Mouse (Mus musculus): ENCODE measurements at regions not wholly inside any gene's neighbourhood (a gene's known extent, or its start where the extent isn't known, plus 50 kb on each side); places are given as distances from the start of the nearest gene placed in this dataset.
"Not testable (repeated sequence)": the region's sequence is repeated elsewhere in the genome, so short reads cannot be mapped to it uniquely, and the experiment has no call there.

GRCm38 (mm10) chr2:10658317-10658716 lies 288.0 kb downstream of the Sfmbt2 start:
- WGBS = 83% methylated on average over 4 of the region's 4 CpGs
- DNase-seq (ENCODE audit: low spot score) = no peak
- Histone ChIP-seq H3K9ac (ENCODE audit: low read depth, low read length) (no peak overlapping the region), H3K4me1 (replicated peaks; ENCODE audit: control insufficient read depth, insufficient read depth, low read length) (no peaks in the 10 kb centered on the region), H3K4me2 (no peak overlapping the region), H3K27me3 (replicated peaks; ENCODE audit: control insufficient read depth, insufficient read depth, low read length) (no peaks in the 10 kb centered on the region), H3K27ac (ENCODE audit: low read depth, low read length) (no peak overlapping the region), H3K36me3 (ENCODE audit: control insufficient read depth, insufficient read depth, low read length) (no peaks in the 10 kb centered on the region), H3K9me3 (ENCODE audit: control insufficient read depth, low read length) (no peaks in the 10 kb centered on the region), H3K4me3 (ENCODE audit: low read depth, low read length) (no peak overlapping the region)
- ATAC-seq (replicated peaks; ENCODE audit: low FRiP score) = no peak

- H3K9me3 ChIP-seq (ENCODE audit: control insufficient read depth, low read length); ATAC-seq (replicated peaks; ENCODE audit: low FRiP score); H3K9ac ChIP-seq (ENCODE audit: low read depth, low read length); H3K27me3 ChIP-seq (replicated peaks; ENCODE audit: control insufficient read depth, insufficient read depth, low read length); H3K4me3 ChIP-seq (ENCODE audit: low read depth, low read length); H3K27ac ChIP-seq (ENCODE audit: low read depth, low read length); H3K36me3 ChIP-seq (ENCODE audit: control insufficient read depth, insufficient read depth, low read length); DNase-seq (ENCODE audit: low spot score); H3K4me2 ChIP-seq; H3K4me1 ChIP-seq (replicated peaks; ENCODE audit: control insufficient read depth, insufficient read depth, low read length): not testable (repeated sequence)
- 70% methylated on average over 1 of the region's 1 CpGs for whole genome bisulfite sequencing
Observed at GRCm38 (mm10) chr2:10667915-10668314, 297.6 kb downstream of the Sfmbt2 start.

GRCm38 (mm10) chr2:10670423-10671298 lies 300.4 kb downstream of the Sfmbt2 start:
- Histone ChIP-seq H3K9me3 (ENCODE audit: control insufficient read depth, low read length) (no peaks in the 10 kb centered on the region), H3K27me3 (replicated peaks; ENCODE audit: control insufficient read depth, insufficient read depth, low read length) (no peaks in the 10 kb centered on the region), H3K9ac (ENCODE audit: low read depth, low read length) (no peak overlapping the region), H3K36me3 (ENCODE audit: control insufficient read depth, insufficient read depth, low read length) (no peaks in the 10 kb centered on the region), H3K4me2 (no peak overlapping the region), H3K4me1 (replicated peaks; ENCODE audit: control insufficient read depth, insufficient read depth, low read length) (no peaks in the 10 kb centered on the region), H3K27ac (ENCODE audit: low read depth, low read length) (no peak overlapping the region), H3K4me3 (ENCODE audit: low read depth, low read length) (no peak overlapping the region)
- DNase-seq (ENCODE audit: low spot score) (no peak), ATAC-seq (replicated peaks; ENCODE audit: low FRiP score) (no peak)
- 70% methylated on average over 7 of the region's 7 CpGs for WGBS

- no peak for DNase-seq (ENCODE audit: low spot score)
- H3K4me3 ChIP-seq (ENCODE audit: low read depth, low read length) = no peak overlapping the region
- no peaks in the 10 kb centered on the region for H3K9me3 ChIP-seq (ENCODE audit: control insufficient read depth, low read length)
- WGBS = 77% methylated on average over 2 of the region's 2 CpGs
- no peak overlapping the region for H3K9ac ChIP-seq (ENCODE audit: low read depth, low read length)
- H3K36me3 ChIP-seq (ENCODE audit: control insufficient read depth, insufficient read depth, low read length) = no peaks in the 10 kb centered on the region
- no peak overlapping the region for H3K4me2 ChIP-seq
- H3K4me1 ChIP-seq (replicated peaks; ENCODE audit: control insufficient read depth, insufficient read depth, low read length) = no peaks in the 10 kb centered on the region
- no peak overlapping the region for H3K27ac ChIP-seq (ENCODE audit: low read depth, low read length)
- ATAC-seq (replicated peaks; ENCODE audit: low FRiP score) = no peak
- H3K27me3 ChIP-seq (replicated peaks; ENCODE audit: control insufficient read depth, insufficient read depth, low read length) = no peaks in the 10 kb centered on the region
Observed at GRCm38 (mm10) chr2:10671299-10671632, 301.0 kb downstream of the Sfmbt2 start.

- Histone ChIP-seq H3K36me3 (ENCODE audit: control insufficient read depth, insufficient read depth, low read length) (no peaks in the 10 kb centered on the region), H3K4me2 (no peak overlapping the region), H3K27ac (ENCODE audit: low read depth, low read length) (no peak overlapping the region), H3K9ac (ENCODE audit: low read depth, low read length) (no peak overlapping the region), H3K4me3 (ENCODE audit: low read depth, low read length) (no peak overlapping the region), H3K9me3 (ENCODE audit: control insufficient read depth, low read length) (no peaks in the 10 kb centered on the region), H3K4me1 (replicated peaks; ENCODE audit: control insufficient read depth, insufficient read depth, low read length) (no peaks in the 10 kb centered on the region), H3K27me3 (replicated peaks; ENCODE audit: control insufficient read depth, insufficient read depth, low read length) (no peaks in the 10 kb centered on the region)
- ATAC-seq (replicated peaks; ENCODE audit: low FRiP score) (no peak), DNase-seq (ENCODE audit: low spot score) (no peak)
- 75% methylated on average over 4 of the region's 4 CpGs for WGBS
Observed at GRCm38 (mm10) chr2:10672196-10672595, 301.9 kb downstream of the Sfmbt2 start.

- Histone ChIP-seq H3K36me3 (ENCODE audit: control insufficient read depth, insufficient read depth, low read length) (no peaks in the 10 kb centered on the region), H3K9me3 (ENCODE audit: control insufficient read depth, low read length) (no peaks in the 10 kb centered on the region), H3K4me1 (replicated peaks; ENCODE audit: control insufficient read depth, insufficient read depth, low read length) (no peaks in the 10 kb centered on the region), H3K27ac (ENCODE audit: low read depth, low read length) (no peak overlapping the region), H3K9ac (ENCODE audit: low read depth, low read length) (no peak overlapping the region), H3K4me3 (ENCODE audit: low read depth, low read length) (no peak overlapping the region), H3K27me3 (replicated peaks; ENCODE audit: control insufficient read depth, insufficient read depth, low read length) (no peaks in the 10 kb centered on the region), H3K4me2 (no peak overlapping the region)
- ATAC-seq (replicated peaks; ENCODE audit: low FRiP score) = no peak
- 42% methylated on average over 6 of the region's 6 CpGs for WGBS
- no peak for DNase-seq (ENCODE audit: low spot score)
Observed at GRCm38 (mm10) chr2:10674738-10675349, 304.5 kb downstream of the Sfmbt2 start.

- H3K36me3 ChIP-seq (ENCODE audit: control insufficient read depth, insufficient read depth, low read length) = no peaks in the 10 kb centered on the region
- DNase-seq (ENCODE audit: low spot score) = no peak
- 45% methylated on average over 10 of the region's 10 CpGs for WGBS
Observed at GRCm38 (mm10) chr2:10701459-10701858, 331.1 kb downstream of the Sfmbt2 start.

GRCm38 (mm10) chr2:10718366-10718765 lies 348.1 kb downstream of the Sfmbt2 start:
- Histone ChIP-seq H3K4me1 (replicated peaks; ENCODE audit: control insufficient read depth, insufficient read depth, low read length) (no peaks in the 10 kb centered on the region), H3K9ac (ENCODE audit: low read depth, low read length) (no peak overlapping the region), H3K4me2 (no peak overlapping the region), H3K9me3 (ENCODE audit: control insufficient read depth, low read length) (no peaks in the 10 kb centered on the region), H3K4me3 (ENCODE audit: low read depth, low read length) (no peak overlapping the region), H3K36me3 (ENCODE audit: control insufficient read depth, insufficient read depth, low read length) (no peaks in the 10 kb centered on the region), H3K27ac (ENCODE audit: low read depth, low read length) (no peak overlapping the region), H3K27me3 (replicated peaks; ENCODE audit: control insufficient read depth, insufficient read depth, low read length) (no peaks in the 10 kb centered on the region)
- ATAC-seq (replicated peaks; ENCODE audit: low FRiP score) = no peak
- 66% methylated on average over 5 of the region's 5 CpGs for WGBS
- DNase-seq (ENCODE audit: low spot score) = no peak

More at GRCm38 (mm10) chr2:10701459-10701858, 331.1 kb downstream of the Sfmbt2 start:
- H3K9ac ChIP-seq (ENCODE audit: low read depth, low read length) = no peak overlapping the region
- no peak for ATAC-seq (replicated peaks; ENCODE audit: low FRiP score)
- no peak overlapping the region for H3K4me3 ChIP-seq (ENCODE audit: low read depth, low read length)
- H3K9me3 ChIP-seq (ENCODE audit: control insufficient read depth, low read length) = no peaks in the 10 kb centered on the region
- no peaks in the 10 kb centered on the region for H3K27me3 ChIP-seq (replicated peaks; ENCODE audit: control insufficient read depth, insufficient read depth, low read length)
- H3K4me2 ChIP-seq = no peak overlapping the region
- no peaks in the 10 kb centered on the region for H3K4me1 ChIP-seq (replicated peaks; ENCODE audit: control insufficient read depth, insufficient read depth, low read length)
- H3K27ac ChIP-seq (ENCODE audit: low read depth, low read length) = no peak overlapping the region

GRCm38 (mm10) chr2:10734337-10734736 lies 364.0 kb downstream of the Sfmbt2 start:
- H3K4me1 ChIP-seq (replicated peaks; ENCODE audit: control insufficient read depth, insufficient read depth, low read length) = not testable (repeated sequence)

More at GRCm38 (mm10) chr2:10734337-10734736, 364.0 kb downstream of the Sfmbt2 start:
- not testable (repeated sequence) for H3K36me3 ChIP-seq (ENCODE audit: control insufficient read depth, insufficient read depth, low read length); H3K4me2 ChIP-seq; H3K9ac ChIP-seq (ENCODE audit: low read depth, low read length); H3K4me3 ChIP-seq (ENCODE audit: low read depth, low read length); ATAC-seq (replicated peaks; ENCODE audit: low FRiP score); H3K27me3 ChIP-seq (replicated peaks; ENCODE audit: control insufficient read depth, insufficient read depth, low read length); DNase-seq (ENCODE audit: low spot score); H3K9me3 ChIP-seq (ENCODE audit: control insufficient read depth, low read length); H3K27ac ChIP-seq (ENCODE audit: low read depth, low read length)
- WGBS = 91% methylated on average over 5 of the region's 5 CpGs
